Mouse (Mus musculus) midbrain, embryonic 14.5 days (tissue): Measurements from ENCODE around the gene Mfsd5. TPM values are rescaled to one million over a fixed set of nuclear protein-coding genes. Genes with fewer than 3 reads are reported as not detected.

Source experiments
- ATAC-seq: fragments of 200-750 bp; cut with Nextera tagmentation; 2 replicates; pipeline ENCODE4 v1.8.0; 2017; ENCODE audit warnings: moderate number of reproducible peaks, moderate library complexity; ENCODE audit not compliant: low FRiP score, low TSS enrichment
- DNase-seq: peaks from one replicate; pipeline ENCODE4 v3.0.0-alpha.2; 2015
- H3K27ac ChIP-seq: fragments of 300-500 bp; sonication (generic); replicated peaks from 2 replicates; pipeline ENCODE4 v1.5.1; 2014; ENCODE audit warnings: mild to moderate bottlenecking, low read depth, low read length, moderate library complexity
- H3K27me3 ChIP-seq: fragments of 300-500 bp; sonication (generic); 2 replicates; pipeline ENCODE4 v1.6.1; 2014; ENCODE audit warnings: low read length, control low read depth, mixed read lengths; ENCODE audit not compliant: control insufficient read depth, insufficient read depth
- H3K36me3 ChIP-seq: fragments of 300-500 bp; sonication (generic); 2 replicates; pipeline ENCODE4 v1.6.1; 2014; ENCODE audit warnings: low read length, control low read depth; ENCODE audit not compliant: control insufficient read depth, insufficient read depth
- H3K4me1 ChIP-seq: fragments of 300-500 bp; sonication (generic); 2 replicates; pipeline ENCODE4 v1.6.1; 2014; ENCODE audit warnings: mild to moderate bottlenecking, antibody characterized with exemption, low read length, control low read depth; ENCODE audit not compliant: control insufficient read depth, insufficient read depth
- H3K4me2 ChIP-seq: fragments of 300-500 bp; sonication (generic); 2 replicates; pipeline ENCODE4 v1.6.1; 2014; ENCODE audit warnings: mild to moderate bottlenecking, low read length, moderate library complexity
- H3K4me3 ChIP-seq: fragments of 300-500 bp; sonication (generic); replicated peaks from 2 replicates; pipeline ENCODE4 v1.5.1; 2014; ENCODE audit warnings: low read depth, low read length
- H3K9ac ChIP-seq: fragments of 300-500 bp; sonication (generic); replicated peaks from 2 replicates; pipeline ENCODE4 v1.6.1; 2014; ENCODE audit warnings: mild to moderate bottlenecking, low read length, moderate library complexity
- H3K9me3 ChIP-seq: fragments of 300-500 bp; sonication (generic); 2 replicates; pipeline ENCODE4 v1.6.1; 2016; ENCODE audit warnings: low read length, control low read depth, mixed read lengths; ENCODE audit not compliant: control insufficient read depth
- WGBS: fragments of 180-500 bp; shearing (Covaris S2); extraction: QIAGEN DNeasy Blood & Tissue Kit; methylation state at CpG from one replicate; pipeline ENCODE4 v1.1.7; 2014; 5-methylcytosine and 5-hydroxymethylcytosine counted together
- polyA plus RNA-seq: library from polyadenylated mRNA; unstranded; fragments of >200 nt; fragmentation: Nextera tagmentation; extraction: Ambion mirVana; gene quantifications from 2 replicates; pipeline ENCODE4 v1.2.1, GENCODE M21; 2014

Mfsd5 gene
- polyA plus RNA-seq, 1 experiment from 2014 or later: 51.9 TPM

- 0 out of 2 replicates have a peak within 1 kb of the TSS, but pooled peaks have one; percentile 34 for H3K9ac ChIP-seq
- ATAC-seq (peak; percentile 97), DNase-seq (peak; percentile 98)
- H3K27me3 ChIP-seq: no peaks in the 10 kb centered on the region
- WGBS: 8% methylated on average over 25 of the region's 25 CpGs
- peak within 1 kb of the TSS; percentile 41 for H3K4me3 ChIP-seq
- H3K4me1 ChIP-seq: peaks cover 6% of the 10 kb centered on the region; the same call in 1 of the 2 replicates
- H3K36me3 ChIP-seq: 0 out of 2 replicates have a peak, but pooled peaks cover 7% of the 10 kb centered on the region
- 0 out of 2 replicates have a peak within 1 kb of the TSS, but pooled peaks have one; percentile 5 for H3K27ac ChIP-seq
- H3K9me3 ChIP-seq: no peaks in the 10 kb centered on the region
- H3K4me2 ChIP-seq: peak within 1 kb of the TSS; percentile 80
These were observed 16.5 kb downstream of the Mfsd5 start, which contains the start of gene Espl1 for GRCm38 (mm10) chr15:102295633-102296367. Gene Espl1 (plus strand): TSS chr15:102296266.

- Histone ChIP-seq H3K4me2 (peak overlapping the region; percentile 80), H3K27ac (no peak overlapping the region), H3K36me3 (0 out of 2 replicates have a peak, but pooled peaks cover 7% of the 10 kb centered on the region), H3K9me3 (no peaks in the 10 kb centered on the region), H3K4me3 (peak overlapping the region; percentile 41), H3K9ac (0 out of 2 replicates have a peak overlapping the region, but pooled peaks have one; percentile 29), H3K4me1 (peaks cover 6% of the 10 kb centered on the region; the same call in 1 of the 2 replicates), H3K27me3 (no peaks in the 10 kb centered on the region)
- WGBS: 5% methylated on average over 24 of the region's 24 CpGs
- ATAC-seq (no peak; the same call in 1 of the 2 replicates), DNase-seq (no peak)
These were observed 17.2 kb downstream of the Mfsd5 start for GRCm38 (mm10) chr15:102296368-102297006.

GRCm38 (mm10) chr15:102302542-102302941, 23.3 kb downstream of the Mfsd5 start:
- Histone ChIP-seq H3K27me3 (no peaks in the 10 kb centered on the region), H3K27ac (no peak overlapping the region), H3K36me3 (peaks cover 23% of the 10 kb centered on the region), H3K4me2 (no peak overlapping the region), H3K4me3 (no peak overlapping the region), H3K4me1 (no peaks in the 10 kb centered on the region), H3K9ac (no peak overlapping the region), H3K9me3 (no peaks in the 10 kb centered on the region)
- DNase-seq (no peak), ATAC-seq (no peak)
- 96% methylated on average over 6 of the region's 6 CpGs for WGBS

GRCm38 (mm10) chr15:102308717-102309116, 29.5 kb downstream of the Mfsd5 start:
- WGBS: 92% methylated on average over 9 of the region's 9 CpGs
- peaks cover 27% of the 10 kb centered on the region for H3K36me3 ChIP-seq

GRCm38 (mm10) chr15:102310074-102310845, 31.0 kb downstream of the Mfsd5 start:
- Histone ChIP-seq H3K9me3 (no peaks in the 10 kb centered on the region), H3K27ac (no peak overlapping the region), H3K4me1 (no peaks in the 10 kb centered on the region), H3K4me2 (no peak overlapping the region), H3K27me3 (no peaks in the 10 kb centered on the region), H3K9ac (no peak overlapping the region), H3K36me3 (peaks cover 26% of the 10 kb centered on the region), H3K4me3 (no peak overlapping the region)
- WGBS: 93% methylated on average over 10 of the region's 10 CpGs
- no peak for DNase-seq
- no peak for ATAC-seq

More at GRCm38 (mm10) chr15:102308717-102309116, 29.5 kb downstream of the Mfsd5 start:
- no peak overlapping the region for H3K27ac ChIP-seq
- H3K9me3 ChIP-seq: no peaks in the 10 kb centered on the region
- H3K4me3 ChIP-seq: no peak overlapping the region
- H3K9ac ChIP-seq: no peak overlapping the region
- DNase-seq (no peak), ATAC-seq (no peak)
- H3K4me1 ChIP-seq: no peaks in the 10 kb centered on the region
- no peak overlapping the region for H3K4me2 ChIP-seq
- no peaks in the 10 kb centered on the region for H3K27me3 ChIP-seq

- DNase-seq (no peak), ATAC-seq (no peak)
- no peaks in the 10 kb centered on the region for H3K9me3 ChIP-seq
- H3K9ac ChIP-seq: no peak overlapping the region
- no peaks in the 10 kb centered on the region for H3K4me1 ChIP-seq
- H3K4me2 ChIP-seq: no peak overlapping the region
- peaks cover 18% of the 10 kb centered on the region for H3K36me3 ChIP-seq
- H3K4me3 ChIP-seq: no peak overlapping the region
- H3K27ac ChIP-seq: no peak overlapping the region
- H3K27me3 ChIP-seq: no peaks in the 10 kb centered on the region
These were observed 32.2 kb downstream of the Mfsd5 start for GRCm38 (mm10) chr15:102311489-102311888.

GRCm38 (mm10) chr15:102315292-102315691, 36.0 kb downstream of the Mfsd5 start:
- no peak overlapping the region for H3K27ac ChIP-seq
- no peaks in the 10 kb centered on the region for H3K4me1 ChIP-seq
- H3K36me3 ChIP-seq: peaks cover 15% of the 10 kb centered on the region; the same call in 1 of the 2 replicates
- no peak overlapping the region for H3K9ac ChIP-seq
- DNase-seq: no peak
- no peak overlapping the region for H3K4me3 ChIP-seq
- H3K9me3 ChIP-seq: no peaks in the 10 kb centered on the region
- H3K27me3 ChIP-seq: no peaks in the 10 kb centered on the region
- 89% methylated on average over 8 of the region's 8 CpGs for WGBS
- H3K4me2 ChIP-seq: no peak overlapping the region
- ATAC-seq: no peak

GRCm38 (mm10) chr15:102316263-102316662, 37.0 kb downstream of the Mfsd5 start:
- no peak overlapping the region for H3K4me3 ChIP-seq
- no peak for ATAC-seq
- H3K36me3 ChIP-seq: peaks cover 21% of the 10 kb centered on the region; the same call in 1 of the 2 replicates
- no peak overlapping the region for H3K9ac ChIP-seq
- WGBS: 90% methylated on average over 6 of the region's 6 CpGs
- peak; percentile 84 for DNase-seq
- no peak overlapping the region for H3K27ac ChIP-seq
- no peaks in the 10 kb centered on the region for H3K4me1 ChIP-seq
- no peak overlapping the region for H3K4me2 ChIP-seq
- H3K27me3 ChIP-seq: no peaks in the 10 kb centered on the region
- no peaks in the 10 kb centered on the region for H3K9me3 ChIP-seq
